Mouse (Mus musculus) neural tube, postnatal 0 days (tissue): ENCODE data around the gene Kyat1. TPM values are rescaled to one million over a fixed set of nuclear protein-coding genes. Genes with fewer than 3 reads are reported as not detected.

Experiments
- polyA plus RNA-seq: library from polyadenylated mRNA; unstranded; fragments of >200 nt; fragmentation: Nextera tagmentation; extraction: Ambion mirVana; gene quantifications from 2 replicates; pipeline ENCODE4 v1.2.1, GENCODE M21; 2015

Gene Kyat1
- 17.1 and 18.6 TPM in 2 replicates for polyA plus RNA-seq

GRCm38 (mm10) chr2:30205629-30206357 lies at the start of gene Kyat1:
Kyat1 (minus strand) TSS chr2:30205847.

GRCm38 (mm10) chr2:30240267-30240666 lies 34.6 kb upstream of the Kyat1 start, which contains the start of gene Gm28035:
Gm28035 (plus strand) TSS chr2:30240567.

DNA sequence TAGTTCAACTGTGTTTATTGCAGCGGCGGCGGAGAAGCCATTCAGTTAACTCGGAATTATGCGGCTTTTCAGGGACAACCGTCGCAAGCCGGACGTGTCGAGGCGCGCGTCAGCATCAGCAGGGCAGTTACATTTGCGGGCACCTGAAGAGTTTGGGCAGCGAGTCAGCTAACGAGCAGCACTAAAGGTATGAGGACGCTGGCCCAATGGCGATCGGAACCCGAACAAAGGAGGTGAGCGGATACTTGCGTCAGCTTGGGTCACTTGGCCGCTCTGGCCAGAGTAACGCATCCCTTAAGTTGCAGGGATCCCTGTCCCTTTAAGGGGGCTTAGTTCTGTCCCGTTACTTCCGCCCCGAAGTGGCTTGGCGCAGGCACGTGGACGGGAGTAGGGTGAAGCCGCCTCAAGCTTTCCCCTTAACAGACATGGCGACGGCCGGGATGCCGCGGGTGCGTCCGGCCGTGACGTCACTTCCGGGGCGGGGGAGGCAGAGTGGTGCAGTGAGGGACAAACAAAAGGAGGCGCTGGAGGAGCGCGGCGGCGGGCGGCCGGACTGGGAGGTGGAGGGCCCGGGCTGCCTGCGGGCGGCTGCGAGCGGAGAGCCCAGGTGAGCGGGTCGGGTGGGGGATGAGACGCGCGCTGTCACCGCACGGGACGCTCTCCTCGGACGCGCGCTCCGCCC lies 31.7 kb upstream of the Kyat1 start, which contains the start of gene Lrrc8a:
TSS of gene Lrrc8a (plus strand) at position 517 of the 682 bp plus-strand sequence.

GRCm38 (mm10) chr2:30177700-30178675 lies 27.7 kb downstream of the Kyat1 start, which contains the start of gene Spout1:
Spout1 (minus strand) TSS chr2:30178459.

DNA sequence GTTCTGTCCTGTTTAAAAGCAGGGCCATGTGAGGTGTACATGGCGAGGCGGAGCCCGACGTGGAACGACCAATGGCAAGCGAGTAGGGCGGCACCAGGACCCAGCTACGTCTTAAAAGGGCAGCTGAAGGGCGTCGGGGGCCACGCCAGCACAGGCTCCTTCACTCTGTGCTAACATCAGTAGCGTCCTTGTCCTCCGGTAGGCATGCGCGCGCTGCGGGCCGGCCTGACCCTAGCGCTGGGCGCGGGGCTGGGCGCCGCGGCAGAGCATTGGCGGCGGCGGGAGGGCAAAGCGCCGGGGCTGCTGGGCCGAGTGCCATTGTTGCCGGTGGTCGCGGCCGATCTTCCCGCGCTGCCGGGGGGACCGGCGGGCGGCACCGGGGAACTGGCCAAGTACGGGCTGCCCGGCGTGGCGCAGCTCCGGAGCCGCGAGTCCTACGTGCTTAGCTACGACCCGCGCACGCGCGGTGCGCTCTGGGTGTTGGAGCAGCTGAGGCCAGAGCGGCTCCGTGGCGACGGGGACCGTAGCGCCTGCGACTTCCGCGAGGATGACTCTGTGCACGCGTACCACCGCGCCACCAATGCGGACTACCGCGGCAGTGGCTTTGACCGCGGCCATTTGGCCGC lies 34.2 kb downstream of the Kyat1 start, which contains the start of gene Endog:
TSS of gene Endog (plus strand) at position 123 of the 626 bp plus-strand sequence.

Other genes with a start within 250 kb of the Kyat1 start
- gene Sptan1, start 240.3 kb downstream of the Kyat1 start, polyA plus RNA-seq: 183 and 244 TPM in 2 replicates
- 57.4 and 65.7 TPM in 2 replicates for gene Wdr34, start 157.0 kb downstream of the Kyat1 start, polyA plus RNA-seq
- gene Set, start 148.5 kb downstream of the Kyat1 start, polyA plus RNA-seq: 280 and 287 TPM in 2 replicates
- gene Pkn3, start 128.2 kb downstream of the Kyat1 start, polyA plus RNA-seq: 0.87 and 1.0 TPM in 2 replicates
- 35.6 and 39.5 TPM in 2 replicates for gene Zdhhc12, start 112.2 kb downstream of the Kyat1 start, polyA plus RNA-seq
- 16.3 and 17.7 TPM in 2 replicates for gene Zer1, start 81.3 kb downstream of the Kyat1 start, polyA plus RNA-seq
- gene Tbc1d13, start 72.1 kb downstream of the Kyat1 start, polyA plus RNA-seq: 9.2 and 10.8 TPM in 2 replicates
- 52.6 and 59.4 TPM in 2 replicates for gene Endog, start 34.4 kb downstream of the Kyat1 start, polyA plus RNA-seq
- 52.8 and 64.2 TPM in 2 replicates for gene Spout1, start 27.4 kb downstream of the Kyat1 start, polyA plus RNA-seq
- gene Lrrc8a, start 31.9 kb upstream of the Kyat1 start, polyA plus RNA-seq: 60.2 and 61.1 TPM in 2 replicates
- 0.09 and 0.15 TPM in 2 replicates for gene Gm28035, start 34.7 kb upstream of the Kyat1 start, polyA plus RNA-seq
- 7.3 and 8.3 TPM in 2 replicates for gene Phyhd1, start 60.4 kb upstream of the Kyat1 start, polyA plus RNA-seq
- gene Gm28038, start 75.2 kb upstream of the Kyat1 start, polyA plus RNA-seq: not detected in 2 replicates
- gene Dolk, start 80.5 kb upstream of the Kyat1 start, polyA plus RNA-seq: 42.0 and 45.1 TPM in 2 replicates
- gene Nup188, start 80.5 kb upstream of the Kyat1 start, polyA plus RNA-seq: 10.0 and 11.1 TPM in 2 replicates
- 180 and 203 TPM in 2 replicates for gene Sh3glb2, start 153.5 kb upstream of the Kyat1 start, polyA plus RNA-seq
- 33.5 and 36.1 TPM in 2 replicates for gene Miga2, start 158.4 kb upstream of the Kyat1 start, polyA plus RNA-seq
- gene Dolpp1, start 186.4 kb upstream of the Kyat1 start, polyA plus RNA-seq: 53.7 and 54.8 TPM in 2 replicates
- gene Crat, start 210.0 kb upstream of the Kyat1 start, polyA plus RNA-seq: 25.8 and 29.2 TPM in 2 replicates
- gene Ptpa, start 210.2 kb upstream of the Kyat1 start, polyA plus RNA-seq: 125 and 136 TPM in 2 replicates